Mouse (Mus musculus) lung, embryonic 14.5 days (tissue): ENCODE results near the gene Dnah2. TPM values are rescaled to one million over a fixed set of nuclear protein-coding genes. Genes with fewer than 3 reads are reported as not detected.
A peak's percentile ranks its signal among the peaks of the same experiment; 100 is the strongest.
"Not testable (repeated sequence)": the region's sequence is repeated elsewhere in the genome, so short reads cannot be mapped to it uniquely, and the experiment has no call there.

ENCODE experiments used
- ATAC-seq: fragments of 200-750 bp; cut with Nextera tagmentation; 2 replicates; pipeline ENCODE4 v1.8.0; 2017; ENCODE audit warnings: mild to moderate bottlenecking, moderate TSS enrichment, moderate library complexity; ENCODE audit not compliant: insufficient read depth
- DNase-seq: peaks from one replicate; pipeline ENCODE4 v3.0.0-alpha.2; 2015
- H3K27ac ChIP-seq: fragments of 300-500 bp; sonication (generic); 2 replicates; pipeline ENCODE4 v1.5.1; 2014; ENCODE audit warnings: low read depth, mild to moderate bottlenecking, moderate library complexity
- H3K27me3 ChIP-seq: fragments of 300-500 bp; sonication (generic); 2 replicates; pipeline ENCODE4 v1.6.1; 2014; ENCODE audit warnings: low read length, control low read depth; ENCODE audit not compliant: insufficient read depth
- H3K36me3 ChIP-seq: fragments of 300-500 bp; sonication (generic); 2 replicates; pipeline ENCODE4 v1.6.1; 2014; ENCODE audit warnings: control low read depth; ENCODE audit not compliant: insufficient read depth
- H3K4me1 ChIP-seq: fragments of 300-500 bp; sonication (generic); 2 replicates; pipeline ENCODE4 v1.6.1; 2014; ENCODE audit warnings: antibody characterized with exemption, control low read depth; ENCODE audit not compliant: insufficient read depth
- H3K4me2 ChIP-seq: fragments of 300-500 bp; sonication (generic); 2 replicates; pipeline ENCODE4 v1.6.1; 2014; ENCODE audit warnings: mild to moderate bottlenecking
- H3K4me3 ChIP-seq: fragments of 300-500 bp; sonication (generic); 2 replicates; pipeline ENCODE4 v1.5.1; 2014; ENCODE audit warnings: low read depth, low read length
- H3K9ac ChIP-seq: fragments of 300-500 bp; sonication (generic); 2 replicates; pipeline ENCODE4 v1.6.1; 2014
- H3K9me3 ChIP-seq: fragments of 300-500 bp; sonication (generic); 2 replicates; pipeline ENCODE4 v1.6.1; 2016; ENCODE audit warnings: low read depth, low read length, control low read depth
- CTCF ChIP-seq: IDR thresholded peaks from 2 replicates; pipeline ENCODE4 v1.5.1; 2016; ENCODE audit warnings: antibody characterized with exemption, low read depth
- WGBS: fragments of 180-500 bp; shearing (Covaris S2); extraction: QIAGEN DNeasy Blood & Tissue Kit; methylation state at CpG from one replicate; pipeline ENCODE4 v1.1.7; 2014; 5-methylcytosine and 5-hydroxymethylcytosine counted together
- polyA plus RNA-seq: library from polyadenylated mRNA; unstranded; fragments of >200 nt; fragmentation: Nextera tagmentation; extraction: Ambion mirVana; gene quantifications from 2 replicates; pipeline ENCODE4 v1.2.1, GENCODE M21; 2014

The Dnah2 gene
- polyA plus RNA-seq, 1 experiment from 2014 or later: 1.9 TPM

DNA sequence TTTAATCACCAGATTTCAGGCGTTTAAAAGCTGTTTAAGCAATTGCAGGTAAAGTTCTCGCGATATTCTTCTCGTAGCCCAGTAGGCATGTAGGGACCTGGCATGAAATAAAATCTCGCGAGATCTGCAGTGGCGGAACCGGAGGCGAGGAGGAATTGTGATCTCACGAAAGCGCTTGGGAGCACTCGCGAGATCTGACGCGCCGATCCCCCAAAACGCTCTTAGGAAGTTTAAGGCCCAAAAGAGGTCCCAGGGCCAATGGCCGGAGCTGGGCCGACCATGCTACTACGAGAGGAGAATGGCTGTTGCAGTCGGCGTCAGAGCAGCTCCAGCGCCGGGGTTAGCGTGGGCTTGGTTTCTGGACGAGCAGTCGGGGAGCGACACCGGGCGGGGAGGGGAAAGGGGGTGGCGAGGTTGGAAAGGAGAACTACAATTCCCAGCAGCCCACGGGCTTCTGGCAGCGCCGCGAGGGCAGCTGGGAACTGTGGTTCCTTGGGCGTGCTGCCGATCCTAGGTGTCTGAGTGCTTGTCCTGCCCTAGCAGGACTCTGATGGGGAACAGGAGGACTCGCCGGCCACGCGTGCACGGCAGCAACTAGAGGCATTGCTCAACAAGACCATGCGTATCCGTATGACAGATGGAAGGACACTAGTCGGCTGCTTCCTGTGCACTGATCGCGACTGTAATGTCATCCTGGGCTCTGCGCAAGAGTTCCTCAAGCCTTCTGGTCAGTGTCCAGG is 153.1 kb downstream of the Dnah2 start:
- ATAC-seq (peak; percentile 81), DNase-seq (peak; percentile 100)
- peaks cover 22% of the 10 kb centered on the region for H3K36me3 ChIP-seq
- peaks cover 2% of the 10 kb centered on the region for H3K4me1 ChIP-seq
- H3K9ac ChIP-seq: peak overlapping the region; percentile 86
- under 1% methylated on average over 48 of the region's 48 CpGs for WGBS
- H3K27me3 ChIP-seq: no peaks in the 10 kb centered on the region
- peak overlapping the region; percentile 97 for H3K27ac ChIP-seq
- H3K9me3 ChIP-seq: no peaks in the 10 kb centered on the region
- peak overlapping the region; percentile 66 for H3K4me3 ChIP-seq
- TF ChIP-seq CTCF: no peak
- H3K4me2 ChIP-seq: peak overlapping the region; percentile 78

DNA sequence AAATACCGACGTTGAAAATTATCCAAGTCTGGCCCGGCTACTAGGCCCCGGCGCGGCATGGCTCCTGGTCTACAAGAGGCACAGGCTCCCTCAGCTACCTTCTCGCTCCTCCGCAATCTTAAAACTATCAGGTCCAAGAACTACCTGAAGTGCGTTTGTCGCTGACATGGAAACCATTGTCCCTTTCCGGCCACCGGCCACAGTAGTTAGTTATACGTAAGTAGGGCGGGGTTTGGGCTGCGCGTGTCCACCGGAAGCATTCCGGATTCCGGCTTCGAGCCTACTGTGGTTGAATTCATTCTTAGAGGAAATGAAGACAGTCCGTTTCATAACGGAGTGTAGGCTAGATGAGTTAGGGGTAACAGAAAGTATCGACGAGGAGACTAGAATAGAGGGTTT is 153.7 kb downstream of the Dnah2 start, which contains the start of the genes Naa38 and Cyb5d1:
TSS of gene Naa38 (plus strand) at position 253 of the 399 bp plus-strand sequence.
TSS of gene Cyb5d1 (minus strand) at position 397 of the 399 bp plus-strand sequence.
- H3K4me1 ChIP-seq, H3K9me3 ChIP-seq, H3K27me3 ChIP-seq: not testable (repeated sequence)
- Histone ChIP-seq H3K4me2 (peak within 1 kb of the TSS; percentile 78), H3K27ac (peak within 1 kb of the TSS; percentile 97), H3K4me3 (peak within 1 kb of the TSS; percentile 66), H3K9ac (peak within 1 kb of the TSS; percentile 86), H3K36me3 (peaks cover 16% of the 10 kb centered on the region)
- ATAC-seq (peak; percentile 65), DNase-seq (peak; percentile 96)
- WGBS: 0% methylated on average over 24 of the region's 24 CpGs

GRCm38 (mm10) chr11:69394591-69395167 is 154.2 kb downstream of the Dnah2 start:
- not testable (repeated sequence) for DNase-seq, H3K27me3 ChIP-seq, H3K4me1 ChIP-seq, H3K9me3 ChIP-seq, ATAC-seq
- under 1% methylated on average over 31 of the region's 31 CpGs for WGBS
- peaks cover 11% of the 10 kb centered on the region for H3K36me3 ChIP-seq
- H3K27ac ChIP-seq: peak overlapping the region; percentile 67
- peak overlapping the region; percentile 86 for H3K9ac ChIP-seq
- H3K4me3 ChIP-seq: peak overlapping the region; percentile 66
- H3K4me2 ChIP-seq: peak overlapping the region; percentile 78

GRCm38 (mm10) chr11:69390400-69391034 is 158.4 kb downstream of the Dnah2 start:
- peak; percentile 32; the same call in 1 of the 2 replicates for ATAC-seq
- H3K4me2 ChIP-seq: no peak overlapping the region
- peak; percentile 81 for TF ChIP-seq CTCF
- 47% methylated on average over 10 of the region's 10 CpGs for WGBS
- H3K27me3 ChIP-seq: no peaks in the 10 kb centered on the region
- H3K9me3 ChIP-seq: no peaks in the 10 kb centered on the region
- H3K36me3 ChIP-seq: no peaks in the 10 kb centered on the region
- H3K9ac ChIP-seq: no peak overlapping the region
- H3K4me3 ChIP-seq: no peak overlapping the region
- no peaks in the 10 kb centered on the region for H3K4me1 ChIP-seq
- H3K27ac ChIP-seq: no peak overlapping the region
- peak; percentile 95 for DNase-seq

- Histone ChIP-seq H3K4me2 (no peak overlapping the region), H3K4me3 (no peak overlapping the region), H3K27me3 (no peaks in the 10 kb centered on the region), H3K9ac (no peak overlapping the region), H3K27ac (no peak overlapping the region), H3K4me1 (no peaks in the 10 kb centered on the region), H3K36me3 (no peaks in the 10 kb centered on the region), H3K9me3 (no peaks in the 10 kb centered on the region)
- TF ChIP-seq CTCF: no peak
- no peak for DNase-seq
- WGBS: 63% methylated on average over 14 of the region's 14 CpGs
- ATAC-seq: peak; percentile 13; the same call in 1 of the 2 replicates
Measured at GRCm38 (mm10) chr11:69389531-69390399, 159.1 kb downstream of the Dnah2 start.

DNA sequence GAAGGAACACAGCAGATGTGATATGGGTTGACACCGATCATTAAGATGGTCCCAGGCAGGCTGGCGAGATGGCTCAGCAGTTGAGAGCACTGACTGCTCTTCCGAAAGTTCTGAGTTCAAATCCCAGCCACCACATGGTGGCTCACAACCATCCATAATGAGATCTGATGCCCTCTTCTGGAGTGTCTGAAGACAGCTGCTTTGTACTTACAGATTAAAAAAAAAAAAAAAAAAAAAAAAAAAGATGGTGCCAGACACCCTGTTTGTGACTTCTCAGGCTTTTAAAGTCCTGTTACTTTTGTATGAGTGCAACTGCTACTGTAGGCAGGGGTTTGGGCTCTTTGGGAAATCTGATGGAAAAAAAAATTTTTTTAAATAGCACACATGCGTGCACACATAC is 160.2 kb downstream of the Dnah2 start:
- no peak for TF ChIP-seq CTCF
- Histone ChIP-seq H3K27me3 (no peaks in the 10 kb centered on the region), H3K4me3 (no peak overlapping the region), H3K9ac (no peak overlapping the region), H3K36me3 (peaks cover 3% of the 10 kb centered on the region; the same call in 1 of the 2 replicates), H3K4me2 (no peak overlapping the region), H3K9me3 (no peaks in the 10 kb centered on the region), H3K4me1 (no peaks in the 10 kb centered on the region), H3K27ac (no peak overlapping the region)
- ATAC-seq: no peak
- WGBS: 94% methylated on average over 4 of the region's 4 CpGs
- no peak for DNase-seq
